Mouse (Mus musculus) heart, adult 2 months (tissue): ENCODE measurements around the gene Ankrd33.

Experiments used
- CTCF ChIP-seq: fragments of 200-600 bp; IDR thresholded peaks from 2 replicates; pipeline ENCODE4 v1.8.1; 2022; ENCODE audit warnings: antibody characterized with exemption, mild to moderate bottlenecking, moderate library complexity
- EP300 ChIP-seq: fragments of 200-500 bp; IDR thresholded peaks from 2 replicates; pipeline ENCODE4 v1.6.1; 2011; ENCODE audit warnings: low read depth, low read length, control low read depth; ENCODE audit not compliant: insufficient read depth
- POLR2A ChIP-seq: fragments of 200-500 bp; IDR thresholded peaks from 2 replicates; pipeline ENCODE4 v1.6.1; 2011; ENCODE audit warnings: mild to moderate bottlenecking, low read depth, low read length, control low read depth; ENCODE audit not compliant: insufficient read depth

GRCm38 (mm10) chr15:101121411-101122289, 6.1 kb downstream of the Ankrd33 start:
- no peak for TF ChIP-seq EP300
- TF ChIP-seq POLR2A, result no peak
- no peak for TF ChIP-seq CTCF
